Mouse (Mus musculus) C2C12 (cell line): ENCODE measurements around the gene Tmcc3.

Experiments
- CTCF ChIP-seq: IDR thresholded peaks from one replicate; pipeline ENCODE4 v1.5.1; 2011; ENCODE audit not compliant: control insufficient read depth, insufficient read depth, insufficient read length
- MAX ChIP-seq: IDR thresholded peaks from one replicate; pipeline ENCODE4 v1.6.1; 2011; ENCODE audit warnings: mild to moderate bottlenecking, control low read depth

- no peak for TF ChIP-seq CTCF
- TF ChIP-seq MAX = no peak
Observed at GRCm38 (mm10) chr10:94433901-94434300, 122.2 kb downstream of the Tmcc3 start.
